Mouse (Mus musculus): ENCODE measurements at regions not wholly inside any gene's neighbourhood (a gene's known extent, or its start where the extent isn't known, plus 50 kb on each side); places are given as distances from the start of the nearest gene placed in this dataset.

- TF ChIP-seq CTCF (conservative IDR thresholded peaks at IDR 0.05; ENCODE audit: low read length) (no peak), POU5F1 (IDR thresholded peaks at IDR 0.05; ENCODE audit: borderline replicate concordance, low read length) (no peak)
Measured at GRCm38 (mm10) chr12:52389552-52389951, 114.2 kb upstream of the Arhgap5 start.

Measured in E14TG2a.4 (cell line).